Mouse (Mus musculus): Measurements from ENCODE around the gene Olfr312.

Olfr312 gene

DNA sequence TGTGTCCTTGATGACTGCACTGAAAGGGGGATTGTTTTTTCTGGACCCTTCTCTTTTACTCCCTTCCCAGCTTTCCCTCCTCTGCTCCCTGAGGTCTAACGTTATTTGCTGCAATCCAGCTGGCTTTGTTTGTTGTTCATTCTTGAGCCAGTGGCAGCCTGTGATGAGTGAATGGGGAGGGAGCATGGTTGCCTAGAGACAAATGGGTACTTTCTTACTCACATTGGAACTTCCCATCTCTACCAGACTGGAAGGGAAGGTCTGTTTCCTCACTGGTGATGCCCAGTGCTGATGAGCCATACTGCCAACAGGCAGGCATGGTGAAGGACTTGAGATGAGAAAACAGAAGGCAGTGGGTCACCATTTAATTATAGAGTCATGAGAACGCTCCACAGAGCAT lies 20.7 kb downstream of the Olfr312 start:
- no peak for DNase-seq (ENCODE audit: extremely low read depth, low read depth, low spot score)

DNA sequence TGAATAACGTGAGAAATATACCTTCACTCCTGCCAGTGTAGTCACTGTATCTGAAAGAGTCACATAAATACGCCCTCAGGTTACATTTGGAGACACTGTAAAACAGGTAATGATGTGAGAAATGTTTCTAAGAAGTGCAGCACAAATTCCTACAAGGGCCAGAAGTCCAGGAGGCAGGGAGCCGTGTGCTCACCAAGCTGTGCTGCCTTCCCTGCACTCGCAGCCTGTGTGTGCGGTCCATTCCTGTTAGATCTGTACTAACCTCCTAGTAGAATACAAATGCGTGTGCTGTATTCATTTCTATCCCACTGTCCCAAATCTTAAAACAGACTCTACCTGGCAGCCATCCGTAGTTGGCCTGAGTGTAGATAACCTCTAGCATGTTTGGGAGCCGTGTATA lies 31.7 kb downstream of the Olfr312 start:
- DNase-seq (ENCODE audit: extremely low read depth, low read depth, low spot score), result no peak

DNA sequence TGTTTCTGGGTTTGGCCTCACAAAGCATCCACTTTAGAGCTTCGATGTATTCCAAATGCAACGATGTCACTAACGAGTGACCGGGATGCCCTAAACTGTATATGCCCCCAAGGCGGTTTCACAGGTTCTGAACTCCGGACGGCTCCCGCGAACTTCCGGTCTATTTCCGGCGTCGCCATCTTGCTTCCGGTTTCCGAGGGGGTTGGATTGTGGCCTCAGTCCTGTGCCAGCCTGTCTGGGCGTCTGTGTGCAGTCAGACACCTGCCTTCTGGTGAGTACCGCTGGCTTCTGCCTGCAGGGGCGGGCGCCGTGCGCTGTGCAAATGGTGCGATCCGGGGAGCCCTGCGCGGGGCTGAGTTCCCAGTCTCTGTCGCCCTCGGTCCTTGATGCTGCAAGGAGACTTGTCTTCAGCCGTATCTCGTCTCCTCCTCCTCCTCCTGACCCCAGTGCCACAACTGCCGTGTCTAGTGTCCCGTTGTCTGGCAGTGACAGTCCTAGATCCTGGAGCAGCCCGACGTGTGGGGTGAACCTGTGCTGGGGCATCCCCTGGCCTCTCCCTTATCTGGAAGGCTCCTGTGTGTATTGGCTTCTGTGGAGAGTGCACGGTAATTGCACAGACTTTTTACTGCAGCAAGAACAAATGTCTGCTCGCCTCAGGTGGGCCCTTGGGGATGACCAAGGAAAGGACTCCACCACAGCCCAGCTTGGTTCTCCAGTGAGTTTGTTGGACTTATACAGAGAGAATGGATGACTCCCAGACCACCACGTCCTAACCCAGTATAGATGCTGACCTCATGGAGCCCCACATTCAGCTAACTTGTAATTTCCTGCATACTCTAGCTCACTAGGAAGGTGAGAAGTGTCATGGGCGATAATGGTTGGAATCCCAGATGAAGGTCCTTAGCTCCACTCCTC lies 38.3 kb downstream of the Olfr312 start, which contains the start of gene 2810021J22Rik:
2810021J22Rik (plus strand) TSS at position 178 of the 915 bp plus-strand sequence.
- no peak for DNase-seq (ENCODE audit: extremely low read depth, low read depth, low spot score)

DNA sequence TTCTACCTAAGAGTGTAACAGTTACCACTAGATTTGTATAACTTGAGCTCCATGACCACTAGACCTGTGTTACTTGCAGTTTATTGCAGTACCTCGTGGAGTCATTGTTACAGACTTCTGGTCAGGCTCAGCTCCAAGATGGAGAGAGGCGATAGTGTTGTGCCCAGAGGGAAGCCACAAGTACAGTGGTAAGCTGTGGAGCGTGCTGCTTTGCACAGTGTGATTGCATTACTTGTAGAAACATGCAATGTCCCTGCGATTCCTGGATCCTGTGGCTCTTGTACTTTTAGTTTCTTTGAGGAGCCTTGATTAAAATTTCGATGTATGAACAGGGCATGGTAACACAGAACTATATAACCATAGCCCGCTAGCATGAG lies 38.9 kb downstream of the Olfr312 start:
- DNase-seq (ENCODE audit: extremely low read depth, low read depth, low spot score), result peak; percentile 63

DNA sequence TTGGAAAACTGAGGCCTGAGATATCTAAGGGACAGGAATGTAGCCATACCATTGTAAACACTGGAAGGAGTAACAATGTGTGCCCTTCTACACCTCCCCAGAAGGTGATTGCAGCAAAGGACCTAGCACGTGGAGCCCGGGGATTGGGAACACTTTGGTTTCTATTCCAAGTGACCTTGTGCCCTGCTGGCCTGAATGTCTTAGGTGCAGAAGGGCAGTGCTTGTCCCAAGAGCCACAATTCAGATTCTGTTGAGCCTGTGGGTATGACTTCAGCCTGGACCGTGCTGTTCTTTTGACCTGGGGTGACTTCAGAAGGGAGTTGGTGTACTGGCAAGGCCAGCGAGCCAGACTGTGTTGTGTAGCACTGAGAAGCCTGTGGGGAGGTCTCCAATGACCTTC lies 41.9 kb downstream of the Olfr312 start:
- no peak for DNase-seq (ENCODE audit: extremely low read depth, low read depth, low spot score)

DNA sequence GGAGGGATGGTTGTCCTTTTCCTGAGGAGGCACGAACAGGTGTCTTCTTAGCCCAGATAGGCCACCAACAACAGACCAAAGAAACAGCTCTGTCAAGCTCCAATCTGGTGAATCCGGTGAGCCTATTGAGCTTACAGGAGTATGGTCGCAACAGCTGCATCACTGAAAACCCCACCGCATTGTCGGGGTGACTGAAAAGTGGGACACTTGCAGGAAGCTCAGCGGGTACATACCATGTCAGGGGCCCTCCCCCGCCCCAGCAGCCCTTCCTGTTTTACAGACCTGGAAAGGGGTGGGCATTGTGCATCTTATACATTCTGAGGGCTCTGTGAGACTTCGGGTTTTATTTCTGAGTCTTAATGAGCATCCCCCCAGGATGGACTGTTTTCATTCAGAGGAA lies 54.7 kb downstream of the Olfr312 start:
- no peak for DNase-seq (ENCODE audit: extremely low read depth, low read depth, low spot score)

All from fat pad, adult 2 months (tissue).